Mouse (Mus musculus): Measurements from ENCODE around the gene Mfsd4b5. TPM values are rescaled to one million over a fixed set of nuclear protein-coding genes. Genes with fewer than 3 reads are reported as not detected.
A peak's percentile ranks its signal among the peaks of the same experiment; 100 is the strongest.

Gene Mfsd4b5
- polyA plus RNA-seq (2014; fragmentation: Nextera tagmentation; extraction: Ambion mirVana) = 0.08 TPM in 1 of 2 replicates, not detected in the other

DNA sequence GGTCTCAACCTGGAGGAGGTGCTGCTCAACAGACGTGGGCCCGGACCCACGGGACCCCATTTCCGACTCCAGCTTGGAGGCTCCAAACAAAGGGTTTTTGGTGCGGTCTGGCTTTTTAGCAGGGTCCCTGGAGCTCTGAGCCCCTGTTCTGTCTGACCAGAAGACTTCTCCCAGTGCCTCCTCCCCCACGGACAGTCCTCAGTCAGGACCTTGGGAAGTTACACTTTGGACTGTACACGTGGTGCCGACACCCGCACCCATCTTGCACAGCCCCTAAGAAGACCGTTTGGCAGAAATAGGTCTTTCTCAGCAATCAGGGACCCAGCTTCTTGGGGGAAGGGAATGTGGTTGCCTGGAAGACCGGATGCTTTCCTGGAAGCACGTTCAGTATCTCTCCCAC is at the start of gene Mfsd4b5:
Gene Mfsd4b5 (minus strand): TSS at position 181 of the 400 bp plus-strand sequence.
- DNase-seq (ENCODE audit: low spot score) (peak; percentile 20), ATAC-seq (replicated peaks; ENCODE audit: low FRiP score) (no peak)
- Histone ChIP-seq H3K4me2 (ENCODE audit: low read depth, low read length, severe bottlenecking) (no peak within 1 kb of the TSS), H3K4me3 (ENCODE audit: low read depth, low read length) (no peak within 1 kb of the TSS), H3K36me3 (ENCODE audit: control insufficient read depth, insufficient read depth, low read length) (no peaks in the 10 kb centered on the region), H3K4me1 (replicated peaks; ENCODE audit: control insufficient read depth, insufficient read depth, low read length) (no peaks in the 10 kb centered on the region), H3K9ac (ENCODE audit: low read length) (no peak within 1 kb of the TSS), H3K9me3 (ENCODE audit: control insufficient read depth, low read length) (no peaks in the 10 kb centered on the region), H3K27ac (ENCODE audit: low read depth, low read length) (no peak within 1 kb of the TSS), H3K27me3 (ENCODE audit: control insufficient read depth, insufficient read depth, low read length) (no peaks in the 10 kb centered on the region)
- WGBS = 92% methylated on average over 12 of the region's 12 CpGs

DNA sequence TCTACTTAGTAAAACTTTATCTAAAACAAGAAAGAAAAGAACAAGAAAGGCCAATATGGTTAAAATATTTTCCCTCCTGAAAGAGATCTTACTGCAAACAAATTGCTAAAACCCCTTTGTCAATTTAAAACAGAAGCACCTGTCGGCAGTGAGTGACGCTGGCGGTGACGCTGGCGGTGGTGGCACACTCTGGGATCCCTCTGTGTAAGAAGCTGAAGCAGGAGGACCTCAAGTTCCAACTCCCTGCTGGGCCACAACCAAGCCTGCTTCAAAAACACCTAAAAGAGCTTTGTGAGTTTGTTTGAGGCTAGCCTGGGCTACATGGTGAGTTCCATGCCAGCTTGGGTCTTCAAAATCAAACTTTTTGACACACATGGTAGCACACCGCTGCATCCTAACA is 48.5 kb upstream of the Mfsd4b5 start:
- no peak for ATAC-seq (replicated peaks; ENCODE audit: low FRiP score)
- H3K9me3 ChIP-seq (ENCODE audit: control insufficient read depth, low read length) = no peaks in the 10 kb centered on the region
- H3K27me3 ChIP-seq (ENCODE audit: control insufficient read depth, insufficient read depth, low read length) = no peaks in the 10 kb centered on the region

DNA sequence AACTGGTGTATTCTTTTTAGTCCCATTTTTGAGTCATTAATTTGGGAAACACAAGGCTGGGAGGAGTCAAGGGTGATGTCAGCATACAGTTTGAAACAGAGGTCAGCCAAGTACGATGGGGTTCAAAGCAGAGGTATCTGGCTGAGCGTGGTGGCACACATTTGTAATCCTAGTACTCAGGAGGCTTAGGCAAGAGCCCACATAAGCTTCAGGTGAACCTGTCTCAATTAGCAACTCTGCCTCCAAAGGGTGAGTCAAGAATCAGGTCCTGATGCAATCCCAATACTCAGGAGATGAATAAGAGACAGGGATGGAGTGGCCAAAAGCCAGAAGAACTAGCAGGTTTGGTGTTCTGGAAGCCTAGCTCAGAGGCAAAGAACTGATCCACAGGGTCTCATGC is 46.5 kb upstream of the Mfsd4b5 start:
- 84% methylated on average over 2 of the region's 2 CpGs for WGBS
- Histone ChIP-seq H3K4me2 (ENCODE audit: low read depth, low read length, severe bottlenecking) (no peak overlapping the region), H3K9me3 (ENCODE audit: control insufficient read depth, low read length) (no peaks in the 10 kb centered on the region), H3K36me3 (ENCODE audit: control insufficient read depth, insufficient read depth, low read length) (no peaks in the 10 kb centered on the region), H3K9ac (ENCODE audit: low read length) (no peak overlapping the region), H3K4me1 (replicated peaks; ENCODE audit: control insufficient read depth, insufficient read depth, low read length) (no peaks in the 10 kb centered on the region), H3K4me3 (ENCODE audit: low read depth, low read length) (no peak overlapping the region), H3K27ac (ENCODE audit: low read depth, low read length) (no peak overlapping the region), H3K27me3 (ENCODE audit: control insufficient read depth, insufficient read depth, low read length) (no peaks in the 10 kb centered on the region)
- ATAC-seq (replicated peaks; ENCODE audit: low FRiP score) = no peak
- no peak for DNase-seq (ENCODE audit: low spot score)

More for the DNA sequence above, 48.5 kb upstream of the Mfsd4b5 start:
- Histone ChIP-seq H3K9ac (ENCODE audit: low read length) (no peak overlapping the region), H3K36me3 (ENCODE audit: control insufficient read depth, insufficient read depth, low read length) (no peaks in the 10 kb centered on the region), H3K4me1 (replicated peaks; ENCODE audit: control insufficient read depth, insufficient read depth, low read length) (no peaks in the 10 kb centered on the region), H3K4me2 (ENCODE audit: low read depth, low read length, severe bottlenecking) (no peak overlapping the region), H3K27ac (ENCODE audit: low read depth, low read length) (no peak overlapping the region), H3K4me3 (ENCODE audit: low read depth, low read length) (no peak overlapping the region)
- WGBS = 89% methylated on average over 6 of the region's 6 CpGs
- DNase-seq (ENCODE audit: low spot score) = no peak

DNA sequence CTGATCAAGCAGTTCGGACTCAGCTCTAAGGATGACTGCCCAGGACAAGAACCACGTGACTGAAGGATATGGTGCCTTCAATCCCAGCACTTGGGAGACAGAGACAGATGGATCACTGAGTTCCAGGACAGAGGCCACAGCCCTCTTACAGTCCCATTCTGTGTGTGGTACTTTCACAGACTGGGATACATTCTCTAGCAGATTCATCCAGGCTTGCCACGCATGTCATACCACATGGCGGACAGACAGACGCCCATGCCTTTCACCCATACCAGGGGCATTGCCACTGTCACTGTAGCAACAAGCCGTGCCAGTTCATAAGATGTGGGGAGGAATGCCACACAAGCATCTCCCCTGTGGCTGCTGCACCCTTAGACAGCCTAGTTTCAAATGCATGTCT is 44.3 kb upstream of the Mfsd4b5 start:
- Histone ChIP-seq H3K9me3 (ENCODE audit: control insufficient read depth, low read length) (no peaks in the 10 kb centered on the region), H3K4me2 (ENCODE audit: low read depth, low read length, severe bottlenecking) (no peak overlapping the region), H3K27me3 (ENCODE audit: control insufficient read depth, insufficient read depth, low read length) (no peaks in the 10 kb centered on the region), H3K9ac (ENCODE audit: low read length) (no peak overlapping the region), H3K4me3 (ENCODE audit: low read depth, low read length) (no peak overlapping the region), H3K27ac (ENCODE audit: low read depth, low read length) (no peak overlapping the region), H3K4me1 (replicated peaks; ENCODE audit: control insufficient read depth, insufficient read depth, low read length) (no peaks in the 10 kb centered on the region), H3K36me3 (ENCODE audit: control insufficient read depth, insufficient read depth, low read length) (no peaks in the 10 kb centered on the region)
- ATAC-seq (replicated peaks; ENCODE audit: low FRiP score) (no peak), DNase-seq (ENCODE audit: low spot score) (no peak)
- WGBS = 91% methylated on average over 6 of the region's 6 CpGs

DNA sequence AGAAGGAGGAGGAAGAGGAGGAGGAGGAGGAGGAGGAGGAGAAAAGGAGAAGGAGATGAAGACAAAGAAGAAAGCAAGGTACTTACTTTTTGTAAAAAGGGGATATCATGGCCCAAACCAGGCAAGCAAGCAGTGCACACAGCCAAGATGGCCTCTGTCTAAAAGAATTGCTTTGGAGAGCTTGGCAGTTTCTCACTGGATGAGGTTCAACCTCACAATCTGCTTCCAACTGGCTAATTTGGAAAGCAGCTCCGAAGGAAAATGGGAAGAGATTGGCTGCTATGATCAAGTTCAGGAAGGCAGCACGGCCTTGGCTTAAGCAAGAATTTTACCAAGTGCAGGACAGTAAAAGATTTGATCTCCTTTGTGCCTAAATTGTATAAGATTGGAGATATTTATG is 43.2 kb upstream of the Mfsd4b5 start:
- 89% methylated on average over 2 of the region's 2 CpGs for WGBS

DNA sequence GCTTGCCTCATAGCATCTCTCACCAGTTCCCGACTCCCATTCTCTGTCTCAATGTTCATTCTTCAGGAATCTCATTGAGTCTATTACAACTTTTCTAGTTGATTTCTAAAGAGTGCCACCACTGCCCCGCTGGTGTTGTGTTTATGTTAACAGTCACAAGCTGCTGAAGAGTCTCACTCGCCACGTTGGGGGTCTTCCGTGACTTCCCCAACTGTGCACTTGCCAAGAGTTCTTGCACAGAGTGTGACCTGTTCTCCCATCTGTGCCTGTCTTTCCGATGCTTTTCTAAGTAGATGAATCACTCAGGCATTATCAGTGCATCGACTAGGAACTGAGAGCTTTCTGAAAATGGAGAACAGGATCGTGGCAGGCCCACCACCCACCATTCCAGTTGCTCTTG is 41.6 kb upstream of the Mfsd4b5 start:
- no peak overlapping the region for H3K4me3 ChIP-seq (ENCODE audit: low read depth, low read length)
- ATAC-seq (replicated peaks; ENCODE audit: low FRiP score) (no peak), DNase-seq (ENCODE audit: low spot score) (no peak)
- WGBS = 87% methylated on average over 8 of the region's 8 CpGs
- no peak overlapping the region for H3K9ac ChIP-seq (ENCODE audit: low read length)
- H3K27me3 ChIP-seq (ENCODE audit: control insufficient read depth, insufficient read depth, low read length) = peaks cover 2% of the 10 kb centered on the region; the same call in 1 of the 2 replicates
- H3K4me1 ChIP-seq (replicated peaks; ENCODE audit: control insufficient read depth, insufficient read depth, low read length) = peaks cover 2% of the 10 kb centered on the region; the same call in 1 of the 2 replicates
- no peaks in the 10 kb centered on the region for H3K9me3 ChIP-seq (ENCODE audit: control insufficient read depth, low read length)
- no peaks in the 10 kb centered on the region for H3K36me3 ChIP-seq (ENCODE audit: control insufficient read depth, insufficient read depth, low read length)
- no peak overlapping the region for H3K4me2 ChIP-seq (ENCODE audit: low read depth, low read length, severe bottlenecking)
- H3K27ac ChIP-seq (ENCODE audit: low read depth, low read length) = no peak overlapping the region

More for the DNA sequence above, 43.2 kb upstream of the Mfsd4b5 start:
- ATAC-seq (replicated peaks; ENCODE audit: low FRiP score) (no peak), DNase-seq (ENCODE audit: low spot score) (no peak)
- H3K4me1 ChIP-seq (replicated peaks; ENCODE audit: control insufficient read depth, insufficient read depth, low read length) = peaks cover 2% of the 10 kb centered on the region; the same call in 1 of the 2 replicates
- no peak overlapping the region for H3K4me2 ChIP-seq (ENCODE audit: low read depth, low read length, severe bottlenecking)
- no peak overlapping the region for H3K27ac ChIP-seq (ENCODE audit: low read depth, low read length)
- H3K9ac ChIP-seq (ENCODE audit: low read length) = no peak overlapping the region
- H3K4me3 ChIP-seq (ENCODE audit: low read depth, low read length) = no peak overlapping the region
- no peaks in the 10 kb centered on the region for H3K27me3 ChIP-seq (ENCODE audit: control insufficient read depth, insufficient read depth, low read length)
- H3K9me3 ChIP-seq (ENCODE audit: control insufficient read depth, low read length) = no peaks in the 10 kb centered on the region
- no peaks in the 10 kb centered on the region for H3K36me3 ChIP-seq (ENCODE audit: control insufficient read depth, insufficient read depth, low read length)

DNA sequence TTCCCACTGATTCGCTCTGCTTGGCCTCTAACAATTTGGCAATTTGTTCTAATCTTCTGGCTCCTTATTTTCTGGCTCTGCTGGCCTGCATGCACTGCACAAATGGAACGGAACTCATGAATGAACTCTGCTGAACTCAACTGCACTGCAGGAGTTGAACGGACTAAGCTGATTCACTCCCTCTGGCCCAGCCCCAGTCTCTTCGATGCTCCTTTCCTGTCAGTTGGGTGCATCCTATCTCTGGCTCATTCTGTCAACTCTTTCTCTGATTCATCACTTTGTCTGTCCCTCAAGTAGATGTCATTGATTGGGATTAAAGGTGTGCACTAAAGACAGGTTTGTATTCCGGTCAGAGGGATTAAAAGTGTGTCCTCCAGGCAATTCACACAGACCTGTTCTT is 40.1 kb upstream of the Mfsd4b5 start:
- no peak overlapping the region for H3K9ac ChIP-seq (ENCODE audit: low read length)
- H3K4me3 ChIP-seq (ENCODE audit: low read depth, low read length) = no peak overlapping the region
- no peak for ATAC-seq (replicated peaks; ENCODE audit: low FRiP score)
- H3K27ac ChIP-seq (ENCODE audit: low read depth, low read length) = no peak overlapping the region
- peaks cover 2% of the 10 kb centered on the region; the same call in 1 of the 2 replicates for H3K4me1 ChIP-seq (replicated peaks; ENCODE audit: control insufficient read depth, insufficient read depth, low read length)
- no peaks in the 10 kb centered on the region for H3K9me3 ChIP-seq (ENCODE audit: control insufficient read depth, low read length)
- no peak overlapping the region for H3K4me2 ChIP-seq (ENCODE audit: low read depth, low read length, severe bottlenecking)
- 93% methylated on average over 5 of the region's 5 CpGs for WGBS
- H3K27me3 ChIP-seq (ENCODE audit: control insufficient read depth, insufficient read depth, low read length) = peaks cover 2% of the 10 kb centered on the region; the same call in 1 of the 2 replicates
- DNase-seq (ENCODE audit: low spot score) = no peak
- H3K36me3 ChIP-seq (ENCODE audit: control insufficient read depth, insufficient read depth, low read length) = no peaks in the 10 kb centered on the region

DNA sequence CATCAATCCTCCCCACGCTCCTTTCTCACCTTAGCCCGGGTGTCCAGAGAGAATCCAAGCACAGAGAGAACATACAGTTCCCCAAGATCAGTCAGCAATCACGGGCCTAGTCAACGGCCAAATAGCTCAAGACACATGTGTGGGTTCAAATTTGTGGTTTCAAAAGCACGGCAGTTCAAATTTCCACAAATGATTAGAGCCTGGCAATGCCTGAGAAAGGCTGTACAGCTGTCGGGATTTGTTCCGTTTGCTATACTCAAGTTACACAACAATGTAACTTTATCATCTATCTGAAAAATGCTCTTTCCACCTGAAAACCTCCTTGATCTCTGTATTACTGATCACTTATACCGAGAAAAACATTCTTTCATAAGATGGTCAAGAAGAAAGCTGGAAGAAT is 39.1 kb upstream of the Mfsd4b5 start:
- ATAC-seq (replicated peaks; ENCODE audit: low FRiP score) (no peak), DNase-seq (ENCODE audit: low spot score) (no peak)
- H3K36me3 ChIP-seq (ENCODE audit: control insufficient read depth, insufficient read depth, low read length) = no peaks in the 10 kb centered on the region
- H3K4me3 ChIP-seq (ENCODE audit: low read depth, low read length) = peak overlapping the region; percentile 44; the same call in 1 of the 2 replicates
- no peak overlapping the region for H3K27ac ChIP-seq (ENCODE audit: low read depth, low read length)
- peaks cover 2% of the 10 kb centered on the region; the same call in 1 of the 2 replicates for H3K4me1 ChIP-seq (replicated peaks; ENCODE audit: control insufficient read depth, insufficient read depth, low read length)
- peak overlapping the region; percentile 55; the same call in 1 of the 2 replicates for H3K9ac ChIP-seq (ENCODE audit: low read length)
- WGBS = 66% methylated on average over 8 of the region's 8 CpGs
- H3K27me3 ChIP-seq (ENCODE audit: control insufficient read depth, insufficient read depth, low read length) = peaks cover 2% of the 10 kb centered on the region; the same call in 1 of the 2 replicates
- H3K4me2 ChIP-seq (ENCODE audit: low read depth, low read length, severe bottlenecking) = peak overlapping the region; percentile 89
- H3K9me3 ChIP-seq (ENCODE audit: control insufficient read depth, low read length) = no peaks in the 10 kb centered on the region

Measured in forebrain, embryonic 11.5 days (tissue).